Mouse (Mus musculus) liver, adult 2 months (tissue): Measurements from ENCODE around the gene Rhox3c.
"Not testable (repeated sequence)": the region's sequence is repeated elsewhere in the genome, so short reads cannot be mapped to it uniquely, and the experiment has no call there.

Experiments
- CTCF ChIP-seq: fragments of 200-500 bp; IDR thresholded peaks from 2 replicates; pipeline ENCODE4 v1.5.1; 2011; ENCODE audit warnings: low read depth, low read length, control low read depth
- POLR2A ChIP-seq: fragments of 200-500 bp; IDR thresholded peaks from 2 replicates; pipeline ENCODE4 v1.6.1; 2011; ENCODE audit warnings: low read length, control low read depth; ENCODE audit not compliant: insufficient read depth; ENCODE audit errors: extremely low read depth

- TF ChIP-seq CTCF, POLR2A: not testable (repeated sequence)
Observed at GRCm38 (mm10) chrX:37480037-37480436, 21.7 kb downstream of the Rhox3c start, which contains the start of gene Rhox4c.
